Mouse (Mus musculus): ENCODE measurements around the gene Slc1a2. TPM values are rescaled to one million over a fixed set of nuclear protein-coding genes. Genes with fewer than 3 reads are reported as not detected.

The Slc1a2 gene
- polyA plus RNA-seq, 1 experiment = 685 TPM

GRCm38 (mm10) chr2:102695541-102695940 lies 37.1 kb downstream of the Slc1a2 start:
- Histone ChIP-seq H3K4me3 (ENCODE audit: insufficient read depth, low read depth, low read length) (no peak overlapping the region), H3K27ac (ENCODE audit: insufficient read depth, low read depth, low read length) (no peak overlapping the region), H3K4me1 (ENCODE audit: control insufficient read depth, insufficient read depth, low read length) (peaks cover 3% of the 10 kb centered on the region)
- no peak for TF ChIP-seq CTCF (IDR thresholded peaks at IDR 0.05; ENCODE audit: insufficient read depth, low read depth, low read length)

- Histone ChIP-seq H3K4me3 (ENCODE audit: insufficient read depth, low read depth, low read length) (no peak overlapping the region), H3K27ac (ENCODE audit: insufficient read depth, low read depth, low read length) (no peak overlapping the region), H3K4me1 (ENCODE audit: control insufficient read depth, insufficient read depth, low read length) (peaks cover 3% of the 10 kb centered on the region)
- TF ChIP-seq POLR2A (IDR thresholded peaks at IDR 0.05; ENCODE audit: insufficient read depth, low read depth, low read length) (no peak), CTCF (IDR thresholded peaks at IDR 0.05; ENCODE audit: insufficient read depth, low read depth, low read length) (no peak)
- WGBS = 55% methylated on average over 2 of the region's 2 CpGs
Measured at GRCm38 (mm10) chr2:102697732-102698131, 39.3 kb downstream of the Slc1a2 start.

- TF ChIP-seq POLR2A (IDR thresholded peaks at IDR 0.05; ENCODE audit: insufficient read depth, low read depth, low read length) (no peak), CTCF (IDR thresholded peaks at IDR 0.05; ENCODE audit: insufficient read depth, low read depth, low read length) (no peak)
- Histone ChIP-seq H3K4me1 (ENCODE audit: control insufficient read depth, insufficient read depth, low read length) (peaks cover 2% of the 10 kb centered on the region; the same call in 1 of the 2 replicates), H3K4me3 (ENCODE audit: insufficient read depth, low read depth, low read length) (no peak overlapping the region), H3K27ac (ENCODE audit: insufficient read depth, low read depth, low read length) (no peak overlapping the region)
- WGBS = 93% methylated on average over 7 of the region's 7 CpGs
Measured at GRCm38 (mm10) chr2:102699921-102700320, 41.5 kb downstream of the Slc1a2 start.

- Histone ChIP-seq H3K27ac (ENCODE audit: insufficient read depth, low read depth, low read length) (no peak overlapping the region), H3K4me1 (ENCODE audit: control insufficient read depth, insufficient read depth, low read length) (0 out of 2 replicates have a peak, but pooled peaks cover 2% of the 10 kb centered on the region), H3K4me3 (ENCODE audit: insufficient read depth, low read depth, low read length) (no peak overlapping the region)
- WGBS = 96% methylated on average over 2 of the region's 2 CpGs
- TF ChIP-seq CTCF (IDR thresholded peaks at IDR 0.05; ENCODE audit: insufficient read depth, low read depth, low read length) (no peak), POLR2A (IDR thresholded peaks at IDR 0.05; ENCODE audit: insufficient read depth, low read depth, low read length) (no peak)
Measured at GRCm38 (mm10) chr2:102700695-102701094, 42.2 kb downstream of the Slc1a2 start.

- Histone ChIP-seq H3K4me1 (ENCODE audit: control insufficient read depth, insufficient read depth, low read length) (0 out of 2 replicates have a peak, but pooled peaks cover 2% of the 10 kb centered on the region), H3K27ac (ENCODE audit: insufficient read depth, low read depth, low read length) (no peak overlapping the region), H3K4me3 (ENCODE audit: insufficient read depth, low read depth, low read length) (no peak overlapping the region)
- TF ChIP-seq CTCF (IDR thresholded peaks at IDR 0.05; ENCODE audit: insufficient read depth, low read depth, low read length) (no peak), POLR2A (IDR thresholded peaks at IDR 0.05; ENCODE audit: insufficient read depth, low read depth, low read length) (no peak)
- WGBS = 81% methylated on average over 3 of the region's 3 CpGs
Measured at GRCm38 (mm10) chr2:102701382-102701781, 42.9 kb downstream of the Slc1a2 start.

GRCm38 (mm10) chr2:102703556-102703955 lies 45.1 kb downstream of the Slc1a2 start:
- 55% methylated on average over 3 of the region's 3 CpGs for WGBS
- H3K27ac ChIP-seq (ENCODE audit: insufficient read depth, low read depth, low read length) = no peak overlapping the region
- H3K4me1 ChIP-seq (ENCODE audit: control insufficient read depth, insufficient read depth, low read length) = 0 out of 2 replicates have a peak, but pooled peaks cover 2% of the 10 kb centered on the region
- TF ChIP-seq POLR2A (IDR thresholded peaks at IDR 0.05; ENCODE audit: insufficient read depth, low read depth, low read length) = no peak
- no peak overlapping the region for H3K4me3 ChIP-seq (ENCODE audit: insufficient read depth, low read depth, low read length)

- TF ChIP-seq POLR2A (IDR thresholded peaks at IDR 0.05; ENCODE audit: insufficient read depth, low read depth, low read length) (no peak), CTCF (IDR thresholded peaks at IDR 0.05; ENCODE audit: insufficient read depth, low read depth, low read length) (no peak)
- WGBS = 50% methylated on average over 1 of the region's 1 CpGs
- H3K4me3 ChIP-seq (ENCODE audit: insufficient read depth, low read depth, low read length) = no peak overlapping the region
- no peak overlapping the region for H3K27ac ChIP-seq (ENCODE audit: insufficient read depth, low read depth, low read length)
- H3K4me1 ChIP-seq (ENCODE audit: control insufficient read depth, insufficient read depth, low read length) = 0 out of 2 replicates have a peak, but pooled peaks cover 2% of the 10 kb centered on the region
Measured at GRCm38 (mm10) chr2:102704781-102705180, 46.3 kb downstream of the Slc1a2 start.

- Histone ChIP-seq H3K4me1 (ENCODE audit: control insufficient read depth, insufficient read depth, low read length) (no peaks in the 10 kb centered on the region), H3K4me3 (ENCODE audit: insufficient read depth, low read depth, low read length) (no peak overlapping the region), H3K27ac (ENCODE audit: insufficient read depth, low read depth, low read length) (no peak overlapping the region)
- 86% methylated on average over 5 of the region's 5 CpGs for WGBS
- TF ChIP-seq POLR2A (IDR thresholded peaks at IDR 0.05; ENCODE audit: insufficient read depth, low read depth, low read length) = no peak
- TF ChIP-seq CTCF (IDR thresholded peaks at IDR 0.05; ENCODE audit: insufficient read depth, low read depth, low read length) = no peak
Measured at GRCm38 (mm10) chr2:102711511-102711910, 53.1 kb downstream of the Slc1a2 start.

GRCm38 (mm10) chr2:102712049-102712448 lies 53.6 kb downstream of the Slc1a2 start:
- no peaks in the 10 kb centered on the region for H3K4me1 ChIP-seq (ENCODE audit: control insufficient read depth, insufficient read depth, low read length)
- no peak overlapping the region for H3K4me3 ChIP-seq (ENCODE audit: insufficient read depth, low read depth, low read length)
- 84% methylated on average over 4 of the region's 4 CpGs for WGBS
- TF ChIP-seq POLR2A (IDR thresholded peaks at IDR 0.05; ENCODE audit: insufficient read depth, low read depth, low read length) (no peak), CTCF (IDR thresholded peaks at IDR 0.05; ENCODE audit: insufficient read depth, low read depth, low read length) (no peak)
- H3K27ac ChIP-seq (ENCODE audit: insufficient read depth, low read depth, low read length) = no peak overlapping the region

All from olfactory bulb, adult 2 months (tissue).